Mouse (Mus musculus) adrenal gland, postnatal 25 days (tissue): ENCODE measurements around the gene Snx9. TPM values are rescaled to one million over a fixed set of nuclear protein-coding genes. Genes with fewer than 3 reads are reported as not detected.

Experiments
- DNase-seq: peaks from one replicate; pipeline ENCODE4 v3.0.0; 2021; ENCODE audit warnings: mixed read lengths
- total RNA-seq: library from RNA; stranded (reverse); gene quantifications from 2 replicates; pipeline ENCODE4 v1.2.3, GENCODE M21; 2021

The Snx9 gene
- total RNA-seq, 1 experiment from 2014 or later, result 51.3 TPM

DNA sequence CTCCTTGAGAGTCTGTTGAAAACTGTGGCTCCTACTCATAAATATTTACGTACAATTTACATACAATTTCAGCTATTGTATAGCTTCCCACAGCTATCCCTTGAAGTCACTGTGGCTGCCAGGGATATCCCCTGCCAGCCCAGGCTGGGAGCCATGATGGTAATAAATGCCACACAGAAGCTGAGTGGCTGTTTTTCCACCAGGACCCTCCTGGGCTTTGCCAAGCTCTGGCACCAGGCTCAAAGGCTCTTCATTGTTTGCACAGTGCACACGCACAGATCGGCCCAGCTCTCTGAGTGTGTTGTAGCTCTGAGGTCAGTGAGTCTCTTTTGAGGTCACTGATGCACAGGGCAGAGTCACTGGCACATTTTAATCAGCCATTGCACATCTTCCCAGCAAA, 128.1 kb downstream of the Snx9 start:
- DNase-seq, result no peak

DNA sequence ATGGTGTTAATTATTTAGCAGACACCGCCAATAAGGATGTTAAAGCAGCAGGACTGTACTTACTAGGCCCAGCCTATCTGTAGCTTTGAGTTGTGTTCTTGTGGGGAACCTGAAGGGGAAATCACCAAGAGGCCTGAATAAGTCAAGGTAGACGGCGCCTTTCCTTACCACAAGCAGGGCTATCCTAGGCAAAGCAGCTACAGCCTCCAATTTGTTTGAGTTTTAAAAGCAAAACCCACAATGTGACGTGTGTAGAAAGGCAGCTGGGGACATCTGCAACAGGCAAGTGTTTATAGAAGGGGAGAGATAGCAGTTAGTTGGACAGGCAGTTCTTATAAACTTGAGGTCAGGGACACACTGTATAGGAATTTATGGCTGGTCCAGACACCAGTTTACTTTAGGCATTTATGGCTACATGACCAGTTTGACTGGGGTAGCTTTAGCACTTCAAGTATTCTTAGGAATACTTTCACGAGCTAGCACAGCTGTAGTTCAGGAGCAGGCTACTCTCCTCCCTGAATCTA, 129.2 kb downstream of the Snx9 start:
- no peak for DNase-seq

DNA sequence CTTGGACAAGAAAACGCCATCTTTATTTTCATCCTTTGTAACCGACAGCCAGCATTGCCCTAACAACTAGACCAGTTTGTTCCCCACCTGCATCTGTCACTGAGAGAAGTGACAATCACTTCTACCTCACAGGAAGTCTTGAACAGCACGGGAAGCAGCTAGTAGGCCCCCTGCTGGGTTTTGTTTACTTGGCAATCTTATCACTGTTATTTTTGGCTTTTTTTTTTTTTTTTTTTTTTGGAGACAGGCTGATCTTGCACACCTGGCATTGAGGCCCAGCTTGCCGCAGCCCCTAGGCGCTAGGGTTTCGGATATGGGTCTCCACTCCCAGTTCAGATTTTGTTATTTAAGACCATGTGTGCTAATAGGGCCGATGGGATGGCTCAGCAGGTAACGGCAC, 132.4 kb downstream of the Snx9 start:
- no peak for DNase-seq

DNA sequence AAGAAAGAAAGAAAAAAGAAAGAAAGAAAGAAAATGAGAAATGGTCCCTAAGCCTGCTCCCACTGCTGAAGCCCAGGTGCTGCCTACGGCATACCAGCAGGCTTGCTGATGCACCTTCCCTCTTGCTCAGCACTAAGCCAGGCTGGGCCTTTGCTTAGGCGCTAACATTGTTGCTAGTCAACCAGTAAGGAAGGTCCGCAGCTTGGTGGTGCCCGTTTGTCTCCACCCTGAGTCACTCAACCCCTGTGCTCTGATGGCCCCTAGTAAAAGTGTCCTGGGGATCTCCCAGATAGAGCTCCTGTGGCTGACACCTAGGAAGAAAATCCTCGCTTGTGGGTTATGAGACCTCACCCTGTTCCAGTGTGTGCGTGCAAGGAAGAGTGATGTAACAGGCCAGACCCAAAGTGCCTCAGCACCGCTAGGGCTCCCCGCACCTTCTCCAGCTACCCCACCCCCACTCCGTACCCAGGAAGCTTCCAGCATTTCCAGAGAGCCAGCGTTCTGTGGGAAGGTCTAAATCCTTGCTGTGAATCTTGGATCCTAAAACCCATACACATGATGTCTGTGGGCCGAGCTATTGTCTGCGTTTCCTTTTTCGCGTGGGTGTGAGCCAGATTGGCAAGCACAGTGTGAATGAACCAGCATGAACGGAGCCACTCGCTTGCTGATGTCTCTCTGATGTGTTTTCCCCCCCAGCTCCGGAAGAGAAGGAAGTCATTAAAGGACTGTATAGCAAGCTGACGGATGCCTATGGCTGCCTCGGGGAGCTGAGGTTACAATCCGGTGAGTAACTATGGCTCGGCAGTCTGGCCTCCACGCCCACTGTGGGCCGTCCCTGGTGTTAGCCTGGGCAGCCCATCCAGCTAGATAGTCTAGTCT, 134.2 kb downstream of the Snx9 start:
- DNase-seq, result no peak

DNA sequence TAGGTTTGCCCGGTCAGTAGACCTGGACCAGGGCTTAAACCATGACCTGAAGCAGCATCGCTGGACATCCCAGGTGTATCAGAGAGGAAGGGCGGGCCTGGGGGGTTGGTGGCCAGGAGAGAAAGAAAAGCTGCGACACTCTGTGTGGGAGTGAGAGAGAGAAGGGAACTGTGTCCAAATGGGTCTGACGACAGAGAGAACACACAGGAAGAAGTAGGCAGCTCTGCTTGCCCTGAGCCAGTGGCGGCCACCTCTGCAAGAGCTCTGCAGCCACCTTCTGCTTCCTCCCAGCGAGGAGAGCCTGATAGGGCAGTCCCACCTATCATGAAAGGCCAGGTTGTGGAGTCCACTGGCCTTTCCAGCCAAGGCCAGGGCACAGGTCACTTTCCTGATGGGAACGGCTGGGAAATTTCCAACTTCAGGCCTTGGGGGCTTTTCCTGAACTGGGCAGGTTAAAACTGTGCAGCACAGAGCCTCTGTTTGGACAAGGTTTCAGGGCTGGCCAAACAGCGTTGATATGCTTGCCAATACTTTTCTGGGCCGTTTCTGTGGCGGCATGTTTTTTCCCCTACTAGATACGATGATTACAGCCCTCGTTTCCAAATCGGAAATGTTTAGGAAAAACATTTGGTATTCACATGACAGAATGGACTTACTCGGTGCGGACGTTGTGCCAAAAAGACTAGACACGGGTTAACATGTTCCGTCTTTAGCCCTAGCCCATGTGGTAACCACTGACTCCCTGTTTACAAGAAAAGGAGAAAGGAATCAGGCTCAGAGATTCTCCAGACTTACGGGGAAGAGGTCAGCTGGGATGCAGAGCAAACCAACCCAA, 135.3 kb downstream of the Snx9 start:
- DNase-seq, result no peak

DNA sequence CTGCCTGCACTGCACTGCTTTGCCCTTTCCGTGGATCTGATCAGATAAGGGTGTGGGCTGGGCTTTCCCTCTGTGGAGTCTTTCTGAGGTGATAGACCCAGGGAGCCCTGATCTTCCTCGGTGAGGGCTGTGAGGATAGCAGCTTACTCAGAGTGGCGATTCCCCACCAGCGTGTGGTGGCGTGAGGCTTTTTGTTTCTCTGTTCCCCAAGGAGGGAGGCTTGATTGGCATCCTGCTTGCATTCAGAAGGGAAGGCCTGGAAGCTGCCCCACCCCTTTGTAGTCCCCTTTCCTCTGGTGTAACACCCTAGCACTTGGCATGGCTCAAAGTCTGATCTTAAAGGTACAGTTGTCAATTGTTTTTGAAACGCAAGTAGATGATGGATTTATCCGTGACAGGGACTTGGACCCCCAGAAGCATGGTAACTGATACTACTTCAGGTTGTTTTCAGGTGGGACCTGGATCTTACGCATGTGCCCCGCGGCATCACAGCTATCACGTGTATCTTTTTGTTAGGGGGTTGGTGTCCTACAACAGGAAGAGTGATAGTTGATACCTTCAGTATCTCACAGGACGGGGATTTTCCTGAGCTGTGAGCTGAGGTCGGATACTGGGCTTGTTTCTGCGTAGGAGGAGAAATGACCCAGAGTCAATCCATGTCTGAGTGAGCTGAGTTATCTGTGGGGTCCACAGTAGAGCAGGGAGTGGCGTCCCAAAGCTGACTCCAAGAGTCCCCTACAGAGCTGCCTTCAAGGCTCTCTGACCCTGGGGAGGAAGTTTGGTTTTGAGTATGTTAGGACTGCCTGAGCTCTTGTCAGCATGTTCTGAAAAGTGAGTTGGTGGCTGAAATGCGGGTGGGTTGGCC, 136.2 kb downstream of the Snx9 start:
- no peak for DNase-seq

DNA sequence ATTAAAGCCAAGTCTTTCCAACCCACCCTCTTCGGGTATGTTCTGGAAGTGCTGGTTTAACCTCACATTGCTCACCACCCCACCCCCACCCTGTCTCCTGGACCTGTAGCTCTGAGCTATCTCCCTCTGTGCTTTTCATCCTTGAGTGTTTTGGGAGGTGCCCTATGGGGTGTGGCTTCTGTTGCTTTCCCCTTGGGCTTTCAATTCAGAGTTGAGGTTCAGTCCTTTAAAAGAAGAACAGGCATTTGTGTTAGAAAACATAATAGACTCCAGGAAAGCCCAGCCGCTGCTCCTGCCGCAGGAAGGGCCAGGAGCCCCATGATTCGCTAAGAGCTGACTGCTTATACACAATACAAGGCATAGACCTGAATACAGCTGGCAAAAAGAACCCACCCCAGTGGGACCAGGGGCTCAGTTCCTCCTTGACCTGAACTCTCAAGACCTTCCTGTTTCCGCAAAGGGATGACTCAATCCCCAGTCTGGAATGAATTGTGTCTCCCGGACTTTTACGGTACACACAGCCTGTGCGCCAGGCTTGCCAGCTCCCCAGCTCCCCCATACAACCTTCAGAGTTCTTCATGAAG, 136.9 kb downstream of the Snx9 start:
- no peak for DNase-seq

DNA sequence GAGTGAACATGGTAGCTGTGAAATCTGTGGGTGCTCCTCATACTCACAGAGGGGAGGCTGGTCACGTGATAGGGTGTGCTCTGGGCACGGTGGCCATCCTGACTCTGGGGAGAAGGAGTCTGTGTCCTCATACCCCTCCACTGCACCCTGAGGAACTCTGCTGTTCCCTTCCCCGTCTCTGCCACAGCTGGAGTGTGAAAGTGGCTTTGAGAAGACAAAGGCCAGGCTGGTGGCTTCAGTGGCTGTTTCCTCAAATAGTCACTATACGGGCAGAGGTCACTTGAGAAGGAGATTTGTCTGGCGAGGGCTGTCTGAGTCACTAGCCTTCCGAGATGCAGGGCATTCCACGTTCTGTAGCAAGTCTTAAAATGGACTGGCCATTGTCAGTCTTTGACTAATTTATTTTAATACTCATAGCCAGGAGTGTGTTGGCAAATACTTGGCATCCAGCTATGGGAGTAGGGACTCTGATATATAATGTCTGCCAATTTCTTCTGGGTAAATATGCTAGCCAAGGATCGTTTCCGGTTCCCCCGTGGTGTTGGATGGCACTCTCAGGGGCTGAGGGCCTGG, 137.5 kb downstream of the Snx9 start:
- DNase-seq, result no peak

DNA sequence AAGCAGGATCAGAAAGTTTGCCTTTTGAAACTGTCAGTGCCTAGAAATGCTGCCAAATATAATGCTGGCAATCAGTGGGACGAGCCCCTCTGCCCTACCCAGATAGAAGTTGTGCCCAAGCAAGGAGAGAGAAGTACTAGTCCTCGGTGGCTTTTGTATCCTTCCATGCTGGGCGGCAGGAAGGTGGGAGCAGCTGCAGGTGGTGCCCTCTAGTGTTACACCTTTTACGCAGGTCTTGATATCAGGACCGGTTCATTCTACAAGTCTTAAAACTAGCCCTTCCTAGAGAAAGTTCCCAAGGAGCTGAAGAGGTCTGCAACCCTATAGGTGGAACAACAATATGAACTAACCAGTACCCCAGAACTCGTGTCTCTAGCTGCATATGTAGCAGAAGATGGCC, 139.7 kb downstream of the Snx9 start:
- DNase-seq, result no peak

Other genes with a start within 250 kb of the Snx9 start
- gene Synj2, start 100.0 kb downstream of the Snx9 start, total RNA-seq, result 11.4 and 11.9 TPM in 2 replicates
- gene Serac1, start 238.4 kb downstream of the Snx9 start, total RNA-seq, result 8.0 and 12.1 TPM in 2 replicates
- 74.6 and 94.0 TPM in 2 replicates for gene Gtf2h5, start 238.5 kb downstream of the Snx9 start, total RNA-seq